Mouse (Mus musculus) layer of hippocampus, adult 9-10 months (tissue): Measurements from ENCODE around the gene Bola2.
"Not testable (repeated sequence)": the region's sequence is repeated elsewhere in the genome, so short reads cannot be mapped to it uniquely, and the experiment has no call there.

Experiments used
- DNase-seq: peaks from one replicate; pipeline ENCODE4 v3.0.0; 2022; ENCODE audit warnings: low spot score

The Bola2 gene

GRCm38 (mm10) chr7:126695210-126695611 lies at the start of gene Bola2:
TSS of gene Bola2 (plus strand) at chr7:126695401.
- no peak for DNase-seq

- no peak for DNase-seq
These were observed 49.5 kb upstream of the Bola2 start for GRCm38 (mm10) chr7:126645708-126646107.

- DNase-seq: no peak
These were observed 46.7 kb upstream of the Bola2 start for GRCm38 (mm10) chr7:126648486-126648885.

- DNase-seq: peak; percentile 88
These were observed 45.8 kb upstream of the Bola2 start, which contains the start of gene Sgf29 for GRCm38 (mm10) chr7:126649231-126650051. TSS of gene Sgf29 (plus strand) at chr7:126649309.

- no peak for DNase-seq
These were observed 44.3 kb upstream of the Bola2 start for GRCm38 (mm10) chr7:126650852-126651251.

- no peak for DNase-seq
These were observed 41.2 kb upstream of the Bola2 start for GRCm38 (mm10) chr7:126653991-126654390.

GRCm38 (mm10) chr7:126655695-126656094 lies 39.5 kb upstream of the Bola2 start:
- no peak for DNase-seq

GRCm38 (mm10) chr7:126657522-126657921 lies 37.7 kb upstream of the Bola2 start:
- DNase-seq: no peak

GRCm38 (mm10) chr7:126659771-126660170 lies 35.4 kb upstream of the Bola2 start:
- no peak for DNase-seq

GRCm38 (mm10) chr7:126663646-126664045 lies 31.6 kb upstream of the Bola2 start:
- no peak for DNase-seq

GRCm38 (mm10) chr7:126665269-126665668 lies 29.9 kb upstream of the Bola2 start:
- DNase-seq: no peak

- no peak for DNase-seq
These were observed 27.6 kb upstream of the Bola2 start for GRCm38 (mm10) chr7:126667495-126668090.

GRCm38 (mm10) chr7:126668452-126668851 lies 26.7 kb upstream of the Bola2 start:
- no peak for DNase-seq

- no peak for DNase-seq
These were observed 25.0 kb upstream of the Bola2 start for GRCm38 (mm10) chr7:126670152-126670551.

GRCm38 (mm10) chr7:126672111-126672510 lies 23.1 kb upstream of the Bola2 start:
- DNase-seq: no peak

GRCm38 (mm10) chr7:126675104-126675503 lies 20.1 kb upstream of the Bola2 start:
- DNase-seq: no peak

GRCm38 (mm10) chr7:126676207-126676606 lies 19.0 kb upstream of the Bola2 start, which contains the start of gene Sult1a1:
TSS of gene Sult1a1 (minus strand) at chr7:126676432.
- DNase-seq: no peak

GRCm38 (mm10) chr7:126676631-126677220 lies 18.5 kb upstream of the Bola2 start:
- no peak for DNase-seq

GRCm38 (mm10) chr7:126678545-126679341 lies 16.5 kb upstream of the Bola2 start:
- no peak for DNase-seq

GRCm38 (mm10) chr7:126679683-126680082 lies 15.5 kb upstream of the Bola2 start:
- DNase-seq: no peak

GRCm38 (mm10) chr7:126681221-126681620 lies 14.0 kb upstream of the Bola2 start:
- no peak for DNase-seq

GRCm38 (mm10) chr7:126688156-126688555 lies 7.0 kb upstream of the Bola2 start:
- not testable (repeated sequence) for DNase-seq
